Comparison of ENCODE assay signal across 8 mouse cellular contexts in genomic region chr1:159231781-159232571, GRCm38 (mm10). TPM values are rescaled to one million over a fixed set of nuclear protein-coding genes. Genes with fewer than 3 reads are reported as not detected.
DNase-seq lines count a peak whose midpoint lies in the region; ATAC-seq and TF ChIP-seq lines count a peak whose summit lies in the region.
"Not testable (repeated sequence)": the region's sequence is repeated elsewhere in the genome, so short reads cannot be mapped to it uniquely, and the experiment has no call there.

TSS of gene Cop1 (plus strand) at chr1:159232320.

- H3K27me3 ChIP-seq in embryonic facial prominence, embryonic 13.5 days; heart, adult 2 months (ENCODE audit: control insufficient read depth, insufficient read depth, low read length); limb, embryonic 13.5 days; midbrain, embryonic 16.5 days (ENCODE audit: control insufficient read depth, insufficient read depth, low read depth, low read length): not testable (repeated sequence)

- H3K4me2 ChIP-seq in embryonic facial prominence, embryonic 13.5 days: peak within 1 kb of the TSS; percentile 65
- peak within 1 kb of the TSS; percentile 73 for H3K4me2 ChIP-seq in limb, embryonic 13.5 days (replicated peaks)
- H3K4me2 ChIP-seq in midbrain, embryonic 16.5 days (ENCODE audit: low read length): peak within 1 kb of the TSS; percentile 73

- TF ChIP-seq CTCF in heart, adult 2 months (IDR thresholded peaks at IDR 0.05): not testable (repeated sequence)

- H3K9ac ChIP-seq in embryonic facial prominence, embryonic 13.5 days: peak within 1 kb of the TSS; percentile 85
- peak within 1 kb of the TSS; percentile 94 for H3K9ac ChIP-seq in heart, adult 2 months (ENCODE audit: low read depth, low read length)
- H3K9ac ChIP-seq in limb, embryonic 13.5 days: peak within 1 kb of the TSS; percentile 86
- peak within 1 kb of the TSS; percentile 68 for H3K9ac ChIP-seq in midbrain, embryonic 16.5 days (ENCODE audit: low read depth, low read length)

- intact Hi-C loops in heart, adult 2 months (cut with DNase I): not testable (repeated sequence)

- WGBS in embryonic facial prominence, embryonic 13.5 days: under 1% methylated on average over 71 of the region's 97 CpGs
- under 1% methylated on average over 83 of the region's 97 CpGs for WGBS in heart, adult 2 months
- WGBS in limb, embryonic 13.5 days: under 1% methylated on average over 75 of the region's 97 CpGs
- under 1% methylated on average over 76 of the region's 97 CpGs for WGBS in midbrain, embryonic 16.5 days

- ATAC-seq in embryonic facial prominence, embryonic 13.5 days (ENCODE audit: insufficient number of reproducible peaks, insufficient read depth, low FRiP score, low TSS enrichment, low read depth): peak; percentile 97
- ATAC-seq in limb, embryonic 13.5 days (ENCODE audit: low FRiP score, low read depth): peak; percentile 95
- ATAC-seq in midbrain, embryonic 16.5 days: peak; percentile 97

- not testable (repeated sequence) for H3K36me3 ChIP-seq in embryonic facial prominence, embryonic 13.5 days; limb, embryonic 13.5 days; midbrain, embryonic 16.5 days (ENCODE audit: control insufficient read depth, insufficient read depth, low read length)
- H3K36me3 ChIP-seq in heart, adult 2 months (ENCODE audit: control insufficient read depth, insufficient read depth, low read length): peaks cover 19% of the 10 kb centered on the region

- H3K4me3 ChIP-seq in embryonic facial prominence, embryonic 13.5 days: peak within 1 kb of the TSS; percentile 64
- peak within 1 kb of the TSS; percentile 88 for H3K4me3 ChIP-seq in heart, adult 2 months
- peak within 1 kb of the TSS; percentile 79 for H3K4me3 ChIP-seq in limb, embryonic 13.5 days
- peak within 1 kb of the TSS; percentile 52 for H3K4me3 ChIP-seq in midbrain, embryonic 16.5 days (ENCODE audit: low read depth, low read length)

- peak; percentile 95 for DNase-seq in 3134 (ENCODE audit: extremely low read depth, insufficient read length, low spot score)
- peak; percentile 94 to 96 for DNase-seq in adrenal gland, postnatal 36 days
- DNase-seq in heart, adult 2 months: peak; percentile 96
- DNase-seq in kidney, adult 8-10 months: peak; percentile 85 to 88
- DNase-seq in spleen, postnatal 10 days (ENCODE audit: low spot score in 2 of 2): peak; percentile 93 to 95

- TF ChIP-seq EP300 in heart, adult 2 months (IDR thresholded peaks at IDR 0.05; ENCODE audit: insufficient read depth, low read depth, low read length): peak; percentile 73; the same call in 1 of the 2 replicates

- TF ChIP-seq POLR2A in heart, adult 2 months (IDR thresholded peaks at IDR 0.05; ENCODE audit: insufficient read depth, low read depth, low read length): peak; percentile 96

- peaks cover 22% of the 10 kb centered on the region for H3K4me1 ChIP-seq in embryonic facial prominence, embryonic 13.5 days
- H3K4me1 ChIP-seq in heart, adult 2 months (ENCODE audit: control insufficient read depth, insufficient read depth, low read length): not testable (repeated sequence)
- H3K4me1 ChIP-seq in limb, embryonic 13.5 days: peaks cover 22% of the 10 kb centered on the region
- H3K4me1 ChIP-seq in midbrain, embryonic 16.5 days (ENCODE audit: control insufficient read depth, insufficient read depth, low read length): peaks cover 34% of the 10 kb centered on the region

- H3K79me2 ChIP-seq in heart, adult 2 months (replicated peaks; ENCODE audit: control insufficient read depth, insufficient read depth, low read length): not testable (repeated sequence)

- peak within 1 kb of the TSS; percentile 94 for H3K27ac ChIP-seq in embryonic facial prominence, embryonic 13.5 days
- H3K27ac ChIP-seq in heart, adult 2 months: peak within 1 kb of the TSS; percentile 98
- peak within 1 kb of the TSS; percentile 92 for H3K27ac ChIP-seq in limb, embryonic 13.5 days
- H3K27ac ChIP-seq in midbrain, embryonic 16.5 days (ENCODE audit: low read length): peak within 1 kb of the TSS; percentile 95

- H3K9me3 ChIP-seq in embryonic facial prominence, embryonic 13.5 days; limb, embryonic 13.5 days; midbrain, embryonic 16.5 days (replicated peaks; ENCODE audit: control insufficient read depth, low read length, poor library complexity, severe bottlenecking): not testable (repeated sequence)

RNA-seq across cellular contexts. Expression of gene Cop1, which starts in this region (rescaled TPM):
- 100 to 1,000 TPM; 157 to 203 TPM for total RNA-seq in adrenal gland, postnatal 36 days (2021)
- polyA plus RNA-seq in embryonic facial prominence, embryonic 13.5 days (2015; fragmentation: Nextera tagmentation; extraction: Ambion mirVana): 19.2 and 43.8 TPM in 2 replicates
- 100 to 1,000 TPM; 148 to 149 TPM for total RNA-seq in heart, adult 2 months (2021)
- 38.9 and 85.4 TPM in 2 replicates for polyA plus RNA-seq in heart, adult 2 months (2012; rRNA removed)
- polyA plus RNA-seq in limb, embryonic 13.5 days (2015; fragmentation: Nextera tagmentation; extraction: Ambion mirVana): 35.2 and 52.3 TPM in 2 replicates
- 14.0 and 17.9 TPM in 2 replicates for polyA plus RNA-seq in midbrain, embryonic 16.5 days (2015; fragmentation: Nextera tagmentation; extraction: Ambion mirVana)

Comparison
In these comparisons a context has a peak if more than half of its experiments do, and no peak if none do; other contexts are left out.
1. Peak in every context shown above with its lines: DNase-seq, ATAC-seq, H3K4me3 ChIP-seq and H3K27ac ChIP-seq.